Mouse (Mus musculus) spleen, embryonic (tissue): ENCODE data around the gene 1600012H06Rik.
"Not testable (repeated sequence)": the region's sequence is repeated elsewhere in the genome, so short reads cannot be mapped to it uniquely, and the experiment has no call there.

Experiments used
- CTCF ChIA-PET: fragments of 350-600 bp; sonication (Branson Sonifier 250); formaldehyde crosslinking; loops from one replicate; lab custom pipeline; 2022; lab: Charles Lee

Gene 1600012H06Rik

DNA sequence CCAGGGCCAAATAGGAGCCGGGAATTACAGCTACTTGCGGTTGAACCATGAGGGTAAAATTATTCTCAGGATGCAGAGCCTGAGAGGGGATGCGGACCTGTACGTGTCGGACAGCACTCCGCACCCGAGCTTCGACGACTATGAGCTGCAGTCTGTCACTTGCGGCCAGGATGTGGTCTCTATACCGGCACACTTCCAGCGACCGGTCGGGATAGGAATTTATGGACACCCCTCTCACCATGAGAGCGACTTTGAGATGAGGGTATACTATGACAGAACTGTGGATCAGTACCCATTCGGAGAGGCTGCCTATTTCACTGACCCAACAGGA, 710 bp downstream of the 1600012H06Rik start:
- CTCF ChIA-PET = interaction anchor here (1.7 kb wide), 1 partner anchor 16 kb away, joined by 4 read pairs; no protein-coding TSS in a partner anchor

DNA sequence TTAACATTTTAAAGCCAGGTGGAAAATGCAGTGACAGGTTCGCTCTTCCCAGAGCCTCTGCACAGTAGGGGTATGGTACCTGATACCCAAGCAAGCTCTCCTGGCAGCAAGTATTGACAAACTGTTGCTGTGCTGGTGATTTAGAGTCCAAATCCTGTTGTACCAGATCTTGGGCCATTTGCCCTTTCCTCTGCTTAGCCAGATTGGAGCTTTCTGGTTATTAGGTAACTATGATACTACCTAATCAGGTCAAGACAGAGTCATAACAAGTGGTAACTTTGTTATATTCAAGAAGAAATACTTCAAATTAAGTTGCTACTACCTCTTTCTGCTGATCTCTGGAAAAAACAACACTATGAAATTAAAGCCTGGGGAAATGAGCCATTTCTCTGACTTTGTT, 1.6 kb downstream of the 1600012H06Rik start:
- CTCF ChIA-PET = interaction anchor here (1.7 kb wide), 1 partner anchor 16 kb away, joined by 4 read pairs; no protein-coding TSS in a partner anchor

DNA sequence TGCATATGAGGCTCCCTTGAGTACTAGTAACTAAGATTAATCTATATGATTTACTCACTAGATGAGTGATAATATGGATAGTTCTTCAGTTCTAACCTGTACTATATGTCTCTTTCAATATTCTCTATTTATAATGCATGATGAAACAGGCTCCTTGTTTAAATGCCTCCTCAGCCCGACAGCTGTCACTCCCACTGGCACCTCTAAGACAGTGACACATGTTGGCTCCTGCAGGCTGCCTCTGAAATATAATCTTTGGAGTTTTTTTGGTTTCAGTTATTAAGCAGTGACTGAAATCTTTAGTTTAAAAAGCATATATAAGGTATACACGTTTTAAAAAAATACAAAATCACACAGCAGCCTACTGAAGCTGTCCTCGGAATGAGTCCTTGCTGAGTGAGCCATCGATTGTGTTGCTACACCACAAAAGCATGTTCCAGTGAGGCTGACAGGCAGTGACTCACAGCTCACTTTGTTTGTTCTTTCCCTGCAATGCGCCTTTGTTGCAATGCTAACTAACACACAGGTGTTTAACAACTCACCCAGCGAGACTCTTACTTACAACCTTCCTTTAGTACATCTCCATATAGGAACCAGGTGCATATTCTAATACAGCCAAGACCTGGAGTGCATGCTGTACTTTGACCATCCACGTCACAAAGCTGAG, 6.3 kb downstream of the 1600012H06Rik start:
- CTCF ChIA-PET = no interaction called here

DNA sequence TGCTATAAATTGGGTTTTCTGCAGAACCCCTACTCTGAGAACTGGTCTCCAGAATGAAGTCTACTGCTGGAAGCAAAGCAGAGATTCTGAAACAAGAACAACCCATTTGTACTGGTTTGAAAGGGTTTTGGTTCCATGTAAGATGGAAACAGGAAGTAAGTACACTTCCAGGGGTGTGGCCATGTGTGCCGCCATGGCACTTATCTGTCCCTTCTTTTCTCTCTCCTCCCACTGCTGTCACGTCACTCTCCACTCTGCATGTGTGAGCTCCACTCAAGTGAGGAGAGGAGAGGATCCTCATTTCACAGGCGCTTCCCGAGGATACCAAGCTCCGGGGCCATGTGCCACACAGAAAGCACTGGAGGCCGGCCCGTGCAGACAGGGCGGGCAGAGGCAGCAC, 10.5 kb downstream of the 1600012H06Rik start:
- CTCF ChIA-PET = no interaction called here

DNA sequence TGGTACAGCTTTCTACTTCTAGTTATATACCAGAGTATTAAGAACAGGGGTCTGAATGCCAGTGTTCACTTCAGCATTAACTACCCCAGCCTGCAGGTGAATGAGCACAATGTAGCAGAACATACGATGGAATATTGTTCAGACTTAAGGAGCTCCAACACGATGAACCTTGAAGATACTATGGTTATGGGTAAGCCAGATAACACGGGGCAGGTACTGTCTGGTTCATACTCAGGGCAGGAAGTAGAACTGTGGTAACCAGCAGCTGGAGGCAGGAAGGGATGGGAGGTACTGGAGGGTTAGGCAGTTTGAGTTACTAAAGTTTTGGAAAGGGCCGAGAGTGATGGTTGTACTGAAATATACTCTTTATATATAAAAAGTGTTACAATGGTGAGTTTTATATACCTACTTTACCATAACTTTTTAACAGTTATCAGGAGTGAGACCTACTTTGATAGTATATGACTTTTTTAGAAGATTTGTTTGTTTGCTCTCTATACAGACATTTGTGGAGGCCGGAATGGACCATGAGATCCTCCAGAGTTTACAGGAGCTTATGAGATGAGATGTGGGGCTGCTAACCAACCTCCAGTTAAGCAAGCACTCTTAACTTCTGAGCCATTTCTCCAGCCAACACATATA, 15.8 kb downstream of the 1600012H06Rik start:
- CTCF ChIA-PET = no interaction called here

DNA sequence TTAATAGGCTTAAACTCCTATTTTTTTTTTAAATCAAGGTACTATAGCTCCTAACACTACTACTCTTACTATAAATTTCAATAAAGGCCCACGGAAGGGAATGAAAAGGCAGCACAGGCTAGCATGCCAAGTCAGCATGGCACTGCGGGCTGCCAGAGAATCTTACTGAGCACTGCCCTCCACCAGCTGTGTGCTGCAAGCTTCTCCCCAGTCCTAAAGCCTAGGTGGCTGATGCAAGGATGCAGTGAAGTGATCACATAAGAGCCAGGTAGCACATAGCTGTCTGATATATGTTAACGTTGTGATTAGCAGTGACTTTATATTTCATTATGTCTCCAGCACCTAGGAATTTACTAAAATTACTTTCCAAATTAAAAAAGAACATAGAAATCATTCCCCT, 17.0 kb downstream of the 1600012H06Rik start:
- CTCF ChIA-PET = interaction anchor here (0.8 kb wide), 1 partner anchor 16 kb away, joined by 4 read pairs; the partner anchor contains the start of genes 1600012H06Rik and Wdr27

DNA sequence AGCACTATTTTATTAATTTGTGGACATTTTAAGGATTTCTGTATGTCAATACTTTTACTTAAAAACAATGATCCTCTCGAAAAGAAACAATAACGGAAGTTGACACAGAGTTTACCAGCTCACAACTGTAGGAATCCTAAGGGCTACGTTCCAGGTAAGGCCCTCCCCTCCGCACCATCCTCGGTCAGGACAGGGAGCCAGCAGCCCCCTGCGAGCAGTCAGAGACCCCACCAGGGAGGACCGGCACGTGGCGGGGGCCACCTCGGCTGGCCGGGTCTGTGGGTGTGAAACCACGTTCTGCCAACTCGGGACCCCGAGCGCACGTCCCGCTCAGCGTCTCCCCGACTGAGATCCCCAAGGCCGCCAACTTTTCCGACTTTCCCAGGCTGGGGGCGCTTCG, 17.5 kb downstream of the 1600012H06Rik start:
- CTCF ChIA-PET = interaction anchor here (0.8 kb wide), 1 partner anchor 17 kb away, joined by 4 read pairs; the partner anchor contains the start of genes 1600012H06Rik and Wdr27

DNA sequence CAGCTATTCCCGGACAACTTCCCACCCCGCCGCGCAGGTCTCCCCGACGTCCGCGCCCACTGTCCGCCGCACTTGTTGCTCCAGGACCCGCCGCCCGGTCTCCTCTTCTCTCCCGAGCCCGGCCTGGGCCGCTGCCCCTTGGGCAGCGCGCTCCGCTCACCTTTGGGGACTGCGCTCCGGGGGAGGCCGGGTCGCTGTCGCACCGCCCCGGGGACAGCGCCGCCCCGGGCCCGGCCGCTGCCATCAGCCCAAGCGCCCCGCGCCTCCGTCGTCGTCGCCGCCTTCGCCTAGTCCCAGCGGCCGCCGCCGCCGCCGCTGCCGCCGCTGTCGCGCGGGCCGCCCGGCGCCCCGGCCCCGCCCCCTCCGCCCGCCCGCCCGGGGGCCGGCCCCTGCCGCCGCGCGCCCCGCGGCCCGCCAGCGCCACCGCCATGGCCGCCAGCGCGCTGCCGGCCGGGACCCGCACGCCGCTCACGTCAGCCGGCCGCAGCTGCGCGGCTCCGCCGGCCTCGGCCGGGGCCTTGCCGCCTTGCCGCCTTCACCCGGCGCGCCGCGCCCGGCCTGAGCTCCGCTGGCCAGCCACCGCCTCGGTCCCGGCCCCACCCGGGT, 18.1 kb downstream of the 1600012H06Rik start, which contains the start of gene Phf10:
Gene Phf10 (minus strand): TSS at position 323 of the 606 bp plus-strand sequence.
- CTCF ChIA-PET = not testable (repeated sequence)

DNA sequence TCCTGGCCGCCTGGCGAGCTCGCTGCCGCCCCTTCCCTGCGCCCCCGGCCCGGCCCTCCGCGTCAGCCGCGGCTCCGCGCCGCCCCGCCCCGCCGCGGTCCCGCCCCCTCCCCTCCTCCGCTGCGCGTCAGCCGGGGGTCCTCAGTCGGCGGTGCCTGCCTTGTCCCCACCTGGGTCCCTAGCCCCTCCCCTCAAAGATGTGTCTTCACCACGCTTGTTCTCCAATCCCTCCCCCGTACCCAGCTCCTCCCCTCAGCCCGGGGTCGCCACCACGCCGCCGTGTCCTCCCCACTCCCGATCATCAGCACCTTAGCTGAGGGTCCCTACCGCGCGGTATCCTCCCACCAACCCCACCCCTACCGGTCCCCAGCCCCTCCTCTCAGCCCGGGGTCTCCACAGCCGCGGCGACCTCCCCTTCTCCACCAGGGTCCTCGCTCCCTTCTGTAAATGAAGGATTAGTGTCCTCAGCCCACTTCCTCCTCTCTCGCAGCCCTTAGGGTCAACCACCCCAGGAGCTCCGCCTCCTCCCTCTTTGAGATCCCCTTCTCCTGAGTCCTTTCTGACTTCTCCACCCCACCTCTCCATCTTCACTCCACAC, 18.7 kb downstream of the 1600012H06Rik start:
- CTCF ChIA-PET = not testable (repeated sequence)

DNA sequence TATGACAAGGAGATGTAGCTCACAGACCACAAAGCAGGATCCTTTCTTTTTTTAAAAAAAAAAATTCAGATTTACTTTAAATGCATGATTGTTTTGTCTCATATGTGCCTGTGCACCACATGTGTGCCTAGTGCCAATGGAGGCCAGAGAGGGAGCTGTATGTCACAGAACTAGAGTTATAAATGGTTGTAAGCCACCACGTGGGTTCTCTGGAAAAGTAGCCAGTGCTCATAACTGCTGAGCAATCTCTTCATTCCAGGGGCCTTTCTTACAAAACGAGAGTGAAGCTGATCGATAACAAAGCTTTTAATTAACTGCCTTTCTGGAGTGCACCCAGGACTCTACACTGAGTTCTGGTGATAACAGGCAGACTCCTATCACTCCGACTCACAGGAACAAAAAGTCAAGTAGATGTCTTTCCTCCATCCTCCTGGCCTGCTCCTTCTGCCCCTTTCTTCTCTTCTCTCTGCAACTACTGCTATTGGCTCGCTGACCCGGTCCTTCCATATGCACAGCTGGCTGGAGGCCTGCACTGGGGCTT, 25.5 kb downstream of the 1600012H06Rik start:
- CTCF ChIA-PET = not testable (repeated sequence)

DNA sequence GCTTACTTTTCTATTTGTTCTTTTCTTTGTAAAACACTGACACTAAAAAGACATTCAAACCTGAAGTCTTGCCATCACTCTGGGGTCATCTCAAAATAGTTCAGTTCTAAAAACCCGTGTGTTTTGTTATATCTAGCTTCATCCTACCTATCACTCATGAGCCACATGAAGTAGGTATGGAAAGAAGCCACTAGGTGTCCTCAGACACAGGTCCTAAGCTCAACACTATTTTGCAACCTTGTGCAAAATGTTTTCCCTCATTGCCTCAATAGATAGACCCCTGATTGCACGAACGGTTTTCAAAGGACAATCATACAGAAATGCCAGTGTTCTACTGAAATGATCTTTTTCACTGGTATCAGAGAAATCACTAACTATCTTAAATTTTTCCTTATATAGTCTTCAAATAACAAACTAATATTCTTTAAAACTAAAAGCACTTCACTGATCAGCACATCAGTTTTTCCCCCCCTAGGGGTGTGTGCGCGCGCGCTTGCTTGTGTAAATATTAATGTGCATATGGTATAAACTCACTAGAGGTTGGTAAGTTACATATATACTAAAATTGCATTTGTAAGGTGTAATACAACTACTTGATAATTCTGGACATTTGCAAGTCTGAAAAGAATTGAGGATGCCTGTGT, 34.9 kb downstream of the 1600012H06Rik start:
- CTCF ChIA-PET = not testable (repeated sequence)

DNA sequence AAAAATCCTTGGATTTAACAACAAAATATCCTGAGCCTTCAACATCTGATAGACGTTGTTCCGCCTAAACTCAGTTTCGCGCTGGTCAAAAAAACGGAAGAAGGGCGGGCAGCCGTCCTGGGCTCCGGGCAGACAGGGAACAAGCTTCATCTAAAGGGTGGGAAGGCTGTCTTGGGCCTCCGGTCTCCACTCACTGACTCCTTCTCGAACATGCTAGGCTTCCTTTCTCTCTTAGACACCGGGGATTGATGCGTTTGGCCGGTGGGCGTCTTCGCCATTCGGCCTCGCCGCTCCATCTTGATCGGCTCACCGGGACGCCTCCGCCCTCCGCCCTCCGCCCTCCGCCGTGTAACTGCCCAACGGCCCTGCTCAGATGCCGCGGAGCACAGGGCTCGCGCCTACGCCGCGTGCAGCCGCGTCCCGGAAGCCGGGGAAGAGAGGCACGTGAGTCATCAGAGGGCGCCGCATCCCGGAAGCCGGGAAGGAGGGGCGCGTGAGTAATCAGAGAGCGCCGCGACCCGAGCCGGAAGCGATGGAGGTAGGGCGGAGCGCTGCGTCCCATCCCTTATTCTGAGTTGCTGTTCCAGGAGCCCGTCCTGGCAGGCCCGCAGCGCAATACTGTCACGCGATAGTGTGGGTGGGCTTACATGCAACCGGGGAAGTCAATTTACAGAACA, 35.5 kb downstream of the 1600012H06Rik start, which contains the start of the genes 9030025P20Rik and Gm3417:
Gene 9030025P20Rik (plus strand): TSS at position 107 of the 677 bp plus-strand sequence.
Gene Gm3417 (minus strand): TSS at position 429 of the 677 bp plus-strand sequence.
- CTCF ChIA-PET = not testable (repeated sequence)

DNA sequence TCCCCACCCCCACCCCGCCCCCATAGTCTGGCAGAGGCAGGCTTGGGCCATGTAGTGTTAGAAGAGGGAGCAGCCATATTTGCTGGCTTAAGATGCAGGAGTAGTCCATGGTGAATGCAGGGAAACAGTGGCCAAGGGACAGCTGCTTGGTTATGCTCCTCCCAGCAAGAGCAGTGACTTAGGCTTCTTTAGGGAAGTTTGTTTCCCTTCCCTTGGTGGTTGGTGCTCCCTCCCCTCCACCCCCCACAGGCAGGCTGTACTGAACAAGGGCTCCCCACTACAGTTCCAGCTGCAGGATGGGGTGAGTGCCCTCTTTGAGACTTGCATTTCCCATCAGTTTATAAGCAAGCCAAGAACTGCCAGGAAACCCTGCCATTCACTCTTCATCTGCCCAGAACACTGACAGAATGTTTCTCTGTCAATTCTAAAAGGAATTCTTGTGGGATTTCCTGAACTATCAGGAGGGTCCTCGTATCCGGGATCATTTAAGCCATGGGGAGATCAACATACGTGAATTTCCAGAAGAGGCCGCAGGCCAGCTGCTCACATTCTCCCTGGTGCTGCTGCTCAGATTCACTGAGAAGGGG, 47.2 kb downstream of the 1600012H06Rik start:
- CTCF ChIA-PET = not testable (repeated sequence)

DNA sequence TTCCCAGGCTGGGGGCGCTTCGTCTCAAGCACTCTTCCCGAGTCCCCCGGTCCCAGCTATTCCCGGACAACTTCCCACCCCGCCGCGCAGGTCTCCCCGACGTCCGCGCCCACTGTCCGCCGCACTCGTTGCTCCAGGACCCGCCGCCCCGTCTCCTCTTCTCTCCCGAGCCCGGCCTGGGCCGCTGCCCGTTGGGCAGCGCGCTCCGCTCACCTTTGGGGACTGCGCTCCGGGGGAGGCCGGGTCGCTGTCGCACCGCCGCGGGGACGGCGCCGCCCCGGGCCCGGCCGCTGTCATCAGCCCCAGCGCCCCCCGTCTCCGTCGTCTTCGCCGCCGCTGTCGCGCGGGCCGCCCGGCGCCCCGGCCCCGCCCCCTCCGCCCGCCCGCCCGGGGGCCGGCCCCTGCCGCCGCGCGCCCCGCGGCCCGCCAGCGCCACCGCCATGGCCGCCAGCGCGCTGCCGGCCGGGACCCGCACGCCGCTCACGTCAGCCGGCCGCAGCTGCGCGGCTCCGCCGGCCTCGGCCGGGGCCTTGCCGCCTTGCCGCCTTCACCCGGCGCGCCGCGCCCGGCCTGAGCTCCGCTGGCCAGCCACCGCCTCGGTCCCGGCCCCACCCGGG, 49.6 kb downstream of the 1600012H06Rik start:
- CTCF ChIA-PET = not testable (repeated sequence)

DNA sequence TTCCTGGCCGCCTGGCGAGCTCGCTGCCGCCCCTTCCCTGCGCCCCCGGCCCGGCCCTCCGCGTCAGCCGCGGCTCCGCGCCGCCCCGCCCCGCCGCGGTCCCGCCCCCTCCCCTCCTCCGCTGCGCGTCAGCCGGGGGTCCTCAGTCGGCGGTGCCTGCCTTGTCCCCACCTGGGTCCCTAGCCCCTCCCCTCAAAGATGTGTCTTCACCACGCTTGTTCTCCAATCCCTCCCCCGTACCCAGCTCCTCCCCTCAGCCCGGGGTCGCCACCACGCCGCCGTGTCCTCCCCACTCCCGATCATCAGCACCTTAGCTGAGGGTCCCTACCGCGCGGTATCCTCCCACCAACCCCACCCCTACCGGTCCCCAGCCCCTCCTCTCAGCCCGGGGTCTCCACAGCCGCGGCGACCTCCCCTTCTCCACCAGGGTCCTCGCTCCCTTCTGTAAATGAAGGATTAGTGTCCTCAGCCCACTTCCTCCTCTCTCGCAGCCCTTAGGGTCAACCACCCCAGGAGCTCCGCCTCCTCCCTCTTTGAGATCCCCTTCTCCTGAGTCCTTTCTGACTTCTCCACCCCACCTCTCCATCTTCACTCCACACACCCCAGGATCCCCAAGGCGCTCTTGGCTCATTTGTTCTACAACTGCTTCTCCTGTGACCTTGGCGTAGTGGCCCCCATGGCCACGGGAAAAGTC, 50.3 kb downstream of the 1600012H06Rik start:
- CTCF ChIA-PET = not testable (repeated sequence)

DNA sequence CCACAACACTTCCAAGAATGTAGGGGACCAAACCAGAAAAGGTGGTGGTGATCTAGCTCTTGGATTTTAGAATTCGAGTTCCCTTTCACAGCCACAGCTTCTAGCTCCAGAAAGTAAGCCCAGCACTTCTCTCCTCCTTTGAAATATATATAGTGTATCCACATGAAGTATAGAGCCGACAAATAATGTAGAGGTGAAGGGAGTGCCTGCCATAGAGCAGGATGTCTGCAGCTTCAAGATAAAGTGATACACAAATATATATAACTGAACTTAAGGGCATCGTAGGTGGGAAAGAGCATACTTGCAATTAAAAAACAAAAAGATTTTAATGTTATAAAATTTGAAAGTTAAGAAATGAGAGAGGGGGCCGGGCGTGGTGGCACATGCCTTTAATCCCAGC, 51.2 kb downstream of the 1600012H06Rik start:
- CTCF ChIA-PET = not testable (repeated sequence)

DNA sequence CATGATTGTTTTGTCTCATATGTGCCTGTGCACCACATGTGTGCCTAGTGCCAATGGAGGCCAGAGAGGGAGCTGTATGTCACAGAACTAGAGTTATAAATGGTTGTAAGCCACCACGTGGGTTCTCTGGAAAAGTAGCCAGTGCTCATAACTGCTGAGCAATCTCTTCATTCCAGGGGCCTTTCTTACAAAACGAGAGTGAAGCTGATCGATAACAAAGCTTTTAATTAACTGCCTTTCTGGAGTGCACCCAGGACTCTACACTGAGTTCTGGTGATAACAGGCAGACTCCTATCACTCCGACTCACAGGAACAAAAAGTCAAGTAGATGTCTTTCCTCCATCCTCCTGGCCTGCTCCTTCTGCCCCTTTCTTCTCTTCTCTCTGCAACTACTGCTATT, 57.1 kb downstream of the 1600012H06Rik start:
- CTCF ChIA-PET = not testable (repeated sequence)

DNA sequence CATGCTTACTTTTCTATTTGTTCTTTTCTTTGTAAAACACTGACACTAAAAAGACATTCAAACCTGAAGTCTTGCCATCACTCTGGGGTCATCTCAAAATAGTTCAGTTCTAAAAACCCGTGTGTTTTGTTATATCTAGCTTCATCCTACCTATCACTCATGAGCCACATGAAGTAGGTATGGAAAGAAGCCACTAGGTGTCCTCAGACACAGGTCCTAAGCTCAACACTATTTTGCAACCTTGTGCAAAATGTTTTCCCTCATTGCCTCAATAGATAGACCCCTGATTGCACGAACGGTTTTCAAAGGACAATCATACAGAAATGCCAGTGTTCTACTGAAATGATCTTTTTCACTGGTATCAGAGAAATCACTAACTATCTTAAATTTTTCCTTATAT, 66.1 kb downstream of the 1600012H06Rik start:
- CTCF ChIA-PET = not testable (repeated sequence)
